Mouse (Mus musculus) T-helper 2 cell (primary cell): Measurements from ENCODE around the gene Fgf9.

Source experiments
- in situ Hi-C: fragments of 300-600 bp; cut with MboI, MseI; formaldehyde crosslinking; loops from one replicate; pipeline ENCODE4 v1.15.1; 2025; ENCODE audit warnings: high pct_unique_total_duplicates

The Fgf9 gene

GRCm38 (mm10) chr14:58070481-58071119, at the start of gene Fgf9:
Gene Fgf9, plus strand, starts transcription at chr14:58070547.
- in situ Hi-C loops, result no loop called here

GRCm38 (mm10) chr14:58034567-58034966, 35.8 kb upstream of the Fgf9 start:
- in situ Hi-C loops, result loop anchor here (10.0 to 25.0 kb wide), 2 partner anchors 478 to 1080 kb away; no protein-coding TSS in a partner anchor

DNA sequence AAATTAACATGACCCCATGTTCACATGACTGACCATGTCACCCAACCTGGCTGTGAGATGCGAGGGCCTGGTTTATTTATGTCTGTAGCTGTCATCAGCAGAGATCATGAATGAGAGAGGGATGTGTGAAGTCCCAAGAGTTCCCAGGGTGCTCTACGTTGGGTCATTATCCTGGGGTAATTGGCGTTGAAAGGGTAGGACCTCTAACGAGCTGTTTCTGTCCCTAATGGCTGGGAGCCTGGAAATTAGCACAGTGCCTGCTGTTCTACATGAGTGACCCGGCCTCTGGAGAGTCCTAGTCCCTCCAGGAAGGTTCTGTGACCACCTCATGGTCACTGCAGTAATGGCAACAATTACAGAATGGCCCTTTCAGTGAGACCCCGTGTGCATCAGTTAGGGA, 34.2 kb upstream of the Fgf9 start:
- in situ Hi-C loops, result loop anchor here (10.0 to 25.0 kb wide), 2 partner anchors 476 to 1079 kb away; no protein-coding TSS in a partner anchor

DNA sequence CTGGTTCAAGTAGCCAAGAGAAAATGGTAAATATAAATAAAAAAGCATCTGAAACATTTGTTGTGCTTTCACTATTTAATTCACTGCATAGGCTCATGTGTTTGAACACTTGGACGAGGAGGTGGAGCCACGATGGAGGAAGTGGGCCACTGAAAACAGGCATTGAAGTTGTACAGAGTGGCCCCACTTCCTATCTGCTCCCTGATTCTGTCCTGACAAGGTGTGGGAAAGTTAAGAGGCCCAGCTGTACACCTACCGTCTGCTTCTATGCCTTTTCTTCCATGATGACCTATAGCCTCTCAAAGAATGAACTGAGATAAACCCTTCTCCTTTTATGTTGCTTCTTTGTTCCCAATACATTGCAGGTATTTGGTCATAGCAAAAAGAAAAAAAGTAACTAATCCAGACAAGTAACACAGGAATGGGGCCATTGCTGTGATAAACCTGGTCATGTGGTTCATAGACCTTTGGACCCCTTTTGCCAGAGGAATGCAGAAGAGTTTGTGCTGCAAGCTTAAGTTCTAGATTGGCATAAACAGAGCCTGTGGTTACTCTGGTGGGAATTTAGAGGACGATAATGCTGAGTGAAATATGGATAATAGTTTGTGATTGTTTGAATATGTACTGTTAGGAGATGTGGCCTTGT, 23.6 kb upstream of the Fgf9 start:
- in situ Hi-C loops, result loop anchor here (25.0 kb wide), 1 partner anchor 466 kb away; no protein-coding TSS in a partner anchor

DNA sequence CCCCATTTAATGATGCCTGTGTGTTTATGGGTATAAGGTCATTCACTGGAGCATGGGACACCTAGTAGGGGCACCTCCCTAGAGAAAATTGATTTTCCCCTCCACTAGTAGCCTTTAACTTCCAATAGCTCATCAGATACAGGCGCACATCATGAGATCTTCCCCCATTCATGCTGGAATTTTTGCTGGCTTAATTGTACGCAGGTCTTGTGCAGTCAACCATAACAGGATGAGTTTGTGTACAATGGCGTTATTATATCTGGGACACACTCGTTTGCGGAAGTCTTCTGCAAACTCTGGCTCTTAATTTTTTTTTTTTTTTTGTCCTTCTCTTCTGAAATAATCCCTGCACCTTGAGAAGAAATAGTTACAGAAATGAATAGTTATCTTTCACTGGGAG, 19.7 kb upstream of the Fgf9 start:
- in situ Hi-C loops, result no loop called here

DNA sequence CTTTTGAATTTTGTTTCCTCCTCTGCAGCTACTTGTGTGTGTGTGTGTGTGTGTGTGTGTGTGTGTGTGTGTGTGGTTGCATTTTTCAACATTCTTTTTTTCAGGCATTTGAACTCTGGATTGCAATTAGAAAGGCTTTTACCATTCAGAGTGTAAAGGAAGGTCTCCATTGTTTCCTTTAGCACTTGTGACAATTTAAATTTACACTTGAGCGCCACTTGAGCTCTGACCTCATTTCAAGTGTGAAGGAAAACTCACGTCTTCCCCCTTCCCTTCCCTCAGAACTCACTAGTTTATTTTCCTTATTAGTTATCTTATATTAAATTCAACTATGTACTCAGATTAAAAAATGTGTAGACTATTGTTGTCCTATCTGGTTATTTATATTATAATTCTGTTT, 2.8 kb upstream of the Fgf9 start:
- in situ Hi-C loops, result no loop called here

GRCm38 (mm10) chr14:58068641-58069040, 1.7 kb upstream of the Fgf9 start:
- in situ Hi-C loops, result no loop called here

DNA sequence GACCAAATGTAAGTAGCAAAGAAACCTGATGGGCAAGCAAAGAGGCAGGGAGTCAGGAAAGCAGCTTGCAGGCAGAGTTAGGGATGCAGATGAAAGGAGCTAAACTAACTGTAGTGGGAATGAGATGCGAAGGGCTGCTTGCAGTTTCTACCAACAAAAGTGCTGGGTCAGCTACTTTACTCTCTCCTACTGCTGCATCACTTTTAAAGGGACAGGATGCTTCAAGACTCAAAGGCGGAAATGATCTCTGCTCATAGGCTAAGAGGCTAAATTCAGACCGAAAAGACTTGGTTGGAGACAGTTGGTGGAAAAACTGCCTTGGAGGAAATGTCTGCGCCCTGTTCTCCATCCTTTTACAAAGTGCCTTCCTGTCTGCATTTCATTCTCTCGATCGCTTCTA, 420 bp upstream of the Fgf9 start:
- in situ Hi-C loops, result no loop called here

DNA sequence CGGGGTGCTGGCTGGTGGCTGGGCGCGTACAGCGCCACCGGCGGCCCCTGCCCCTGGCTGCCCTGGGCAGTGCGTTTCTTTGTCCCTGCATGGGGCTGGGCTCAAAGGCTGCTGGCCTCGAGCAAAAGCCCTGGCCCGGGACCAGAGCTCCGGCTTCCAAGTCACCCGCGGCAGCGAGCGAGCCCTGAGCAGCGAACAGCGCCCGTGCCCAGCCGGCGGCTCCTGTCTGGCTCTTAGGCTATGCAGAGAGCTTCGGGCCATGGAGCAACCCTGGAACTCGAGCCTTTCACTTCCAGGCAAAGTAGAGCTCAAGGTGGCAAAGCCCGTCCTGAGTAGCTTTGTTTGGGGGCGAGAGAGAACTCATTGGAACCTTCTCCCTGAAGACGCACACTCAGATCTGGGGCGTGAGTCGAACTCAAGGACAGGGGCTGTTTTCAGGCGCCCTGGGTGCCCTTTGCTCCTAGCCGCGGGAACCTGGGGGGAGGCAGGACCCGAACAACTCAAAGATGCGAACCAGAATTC, 834 bp downstream of the Fgf9 start:
- in situ Hi-C loops, result no loop called here

DNA sequence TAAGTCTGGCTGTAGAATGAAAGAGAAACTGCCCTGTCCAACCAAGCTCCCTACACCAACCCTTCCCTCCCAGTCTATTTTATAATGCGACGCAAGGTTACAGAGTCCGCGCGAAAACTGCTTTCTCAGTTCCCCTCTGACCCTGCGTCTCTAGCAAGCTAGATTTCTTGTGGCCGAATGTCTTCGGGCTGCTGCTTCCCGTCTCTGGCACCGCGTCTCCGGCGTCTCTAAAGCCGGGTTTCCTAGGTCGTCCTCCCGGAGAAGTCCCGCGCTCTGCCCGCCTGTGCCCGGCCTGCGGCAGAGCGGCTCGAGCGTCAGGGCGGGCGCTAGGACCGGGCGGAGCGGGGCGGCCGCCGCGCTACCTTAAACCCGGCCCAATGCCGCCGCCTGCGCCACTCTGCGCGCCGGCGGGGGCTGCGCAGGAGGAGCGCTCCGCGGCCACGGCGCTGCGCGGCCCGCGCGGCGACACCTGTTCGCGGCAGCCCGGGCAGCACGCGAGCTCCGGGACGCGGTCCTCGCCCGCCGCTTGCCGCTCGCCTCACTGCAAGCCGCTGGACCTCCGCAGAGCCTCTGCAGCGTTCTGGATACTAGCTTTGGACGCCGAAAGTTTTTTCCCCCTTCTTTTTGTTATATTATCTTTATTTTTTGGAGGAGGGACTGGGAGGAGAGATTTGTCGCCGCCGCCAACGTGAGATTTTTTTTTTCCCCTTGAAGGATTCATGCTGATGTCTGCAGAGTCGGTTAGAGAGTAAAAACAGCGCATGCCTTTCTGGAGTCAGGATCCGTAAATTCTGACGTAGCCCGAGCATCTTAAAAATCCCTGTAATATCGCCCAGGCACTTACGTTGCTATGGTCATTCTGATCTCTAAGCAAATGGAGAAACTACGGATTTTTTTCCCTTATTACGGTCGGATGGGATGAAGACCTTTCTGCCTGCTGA, 1.8 kb downstream of the Fgf9 start:
- in situ Hi-C loops, result no loop called here

- in situ Hi-C loops, result no loop called here
Measured at GRCm38 (mm10) chr14:58072771-58073501, 2.6 kb downstream of the Fgf9 start.

GRCm38 (mm10) chr14:58073936-58074335, 3.6 kb downstream of the Fgf9 start:
- in situ Hi-C loops, result no loop called here

DNA sequence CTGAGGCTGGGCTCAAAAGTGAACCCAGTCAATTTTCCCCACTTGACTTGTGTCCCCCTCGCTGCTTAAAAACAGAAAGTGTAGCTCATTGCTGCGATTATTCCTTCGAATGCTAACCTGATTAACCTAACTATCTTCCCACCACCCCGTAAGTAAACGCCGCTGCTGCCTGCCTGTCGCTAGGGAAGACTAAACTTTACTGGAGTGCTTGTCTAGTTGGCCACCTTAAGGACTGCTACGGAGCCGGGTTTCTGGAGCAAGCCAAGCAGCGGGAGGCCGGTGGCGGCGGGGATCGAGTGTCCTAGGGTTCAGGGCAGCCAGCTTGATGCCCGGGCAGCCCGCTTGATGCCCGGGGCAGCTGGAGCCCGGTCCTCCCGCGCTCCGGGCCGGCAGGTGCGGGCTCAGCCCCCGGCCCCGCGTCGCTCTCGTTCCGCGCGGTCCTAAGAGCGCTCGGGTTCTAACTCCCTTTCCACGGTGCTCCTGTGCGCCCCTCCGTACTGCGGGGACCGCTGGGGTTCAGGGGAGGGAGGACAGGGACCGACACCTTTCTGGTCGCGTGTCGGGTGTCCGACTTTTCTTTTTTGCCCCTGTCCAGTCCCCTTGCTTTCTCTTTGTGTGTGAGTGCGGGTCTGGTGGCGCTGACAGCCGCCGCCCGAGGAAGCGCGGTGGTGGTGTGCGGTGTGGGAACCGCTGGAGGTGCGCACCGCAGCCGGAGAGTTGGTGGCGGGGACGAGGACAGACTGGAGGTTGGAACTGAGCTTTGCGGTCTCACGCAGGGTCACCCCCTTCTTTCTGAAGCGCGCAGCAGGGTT, 4.5 kb downstream of the Fgf9 start:
- in situ Hi-C loops, result no loop called here

DNA sequence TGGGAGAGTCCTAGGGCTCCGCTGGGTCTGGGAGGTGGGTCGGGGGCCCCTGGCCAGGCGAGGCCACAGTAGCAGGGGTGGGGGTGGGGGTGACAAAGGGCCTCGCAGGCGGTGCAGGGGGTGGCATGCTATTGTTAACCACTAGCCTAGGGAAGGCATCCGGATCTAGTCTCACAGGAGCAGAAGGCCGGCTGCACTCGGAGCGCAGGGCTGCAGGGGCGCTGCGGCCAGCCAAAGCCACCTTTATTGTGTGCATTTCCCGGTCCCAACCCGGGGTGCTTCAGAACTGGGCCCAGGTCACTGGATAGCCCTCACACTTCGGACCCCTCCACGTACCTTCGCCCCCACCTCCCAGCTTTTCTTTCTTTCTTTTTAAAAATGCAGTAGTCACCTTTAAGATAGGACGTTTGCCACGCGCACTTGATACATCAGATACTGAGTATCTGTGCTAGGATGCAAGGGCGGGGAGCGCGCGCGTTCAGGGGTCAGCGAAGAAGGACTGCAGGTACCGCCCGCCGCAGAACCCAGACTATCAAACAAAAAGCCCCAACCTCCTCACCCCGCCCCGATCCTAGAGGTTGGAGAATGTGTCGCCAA, 5.2 kb downstream of the Fgf9 start:
- in situ Hi-C loops, result no loop called here

DNA sequence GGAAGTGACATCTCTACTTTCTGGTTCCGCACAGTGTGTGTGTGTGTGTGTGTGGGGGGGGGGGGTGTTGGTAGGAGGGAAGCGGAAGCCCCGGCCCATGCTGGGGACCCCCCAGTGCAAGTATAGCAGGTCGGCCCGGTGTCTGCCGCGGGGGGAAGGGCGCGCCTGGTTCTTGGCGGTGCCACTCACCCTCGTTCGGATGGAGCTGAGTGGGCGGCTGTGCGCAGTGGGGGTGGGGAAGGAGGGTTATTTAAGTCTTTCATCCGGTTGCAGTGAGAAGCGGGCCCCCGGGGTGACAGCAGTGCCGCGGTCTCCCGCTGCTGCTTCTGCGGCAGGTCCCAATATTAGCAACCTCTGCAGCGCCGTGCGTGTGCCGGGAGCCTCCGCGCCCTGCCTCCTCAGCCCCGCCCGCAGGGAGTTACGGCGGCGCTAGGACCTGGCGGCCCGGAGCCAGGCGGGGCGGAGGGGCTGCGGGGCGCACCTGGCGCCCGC, 5.7 kb downstream of the Fgf9 start:
- in situ Hi-C loops, result no loop called here

DNA sequence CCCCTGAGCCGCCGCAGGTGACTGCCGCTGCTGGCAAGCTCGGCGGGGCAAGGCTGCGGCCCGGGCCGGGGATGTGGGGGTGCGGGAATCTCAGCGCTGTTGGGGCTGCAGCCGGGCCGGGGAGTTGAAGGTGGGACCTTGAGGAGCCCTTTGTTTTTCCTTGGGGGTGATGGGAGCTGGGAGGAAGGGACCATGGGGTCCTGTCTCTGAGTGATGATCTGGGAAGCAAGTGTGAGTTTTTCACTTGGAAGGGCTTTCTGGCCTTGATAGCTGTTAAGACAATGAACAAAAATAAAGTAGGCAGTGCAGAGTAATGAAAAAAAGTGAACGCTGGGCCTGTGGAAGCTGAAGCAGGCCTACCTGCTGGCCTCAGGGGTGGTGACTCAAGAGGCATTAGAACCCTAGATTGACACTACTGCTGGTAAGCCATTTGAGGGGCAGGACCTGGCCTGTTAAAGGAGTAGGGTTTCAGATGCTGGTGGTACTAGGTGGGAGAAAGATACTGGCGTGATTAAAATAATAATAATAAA, 6.4 kb downstream of the Fgf9 start:
- in situ Hi-C loops, result no loop called here

- in situ Hi-C loops, result no loop called here
Measured at GRCm38 (mm10) chr14:58079471-58079870, 9.1 kb downstream of the Fgf9 start.

- in situ Hi-C loops, result no loop called here
Measured at GRCm38 (mm10) chr14:58081955-58082354, 11.6 kb downstream of the Fgf9 start.

DNA sequence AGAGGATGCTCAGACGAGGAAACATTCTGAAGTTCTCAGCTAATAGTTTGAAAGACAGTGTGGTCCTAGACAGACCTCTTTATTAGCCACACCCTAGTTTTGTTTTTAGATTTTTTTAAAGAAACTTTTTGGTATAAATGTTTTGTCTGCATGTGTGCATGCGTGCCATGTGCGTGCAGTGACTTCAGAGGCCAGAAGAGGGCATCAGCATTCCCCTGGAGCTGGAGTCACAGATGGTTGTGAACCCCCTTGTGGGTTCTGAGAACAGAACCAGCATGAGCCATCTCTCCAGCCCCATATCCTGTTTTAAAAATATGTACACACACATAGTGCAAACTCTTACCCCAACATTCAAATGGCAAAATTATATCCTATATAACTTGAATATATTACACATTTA, 13.9 kb downstream of the Fgf9 start:
- in situ Hi-C loops, result no loop called here

- in situ Hi-C loops, result no loop called here
Measured at GRCm38 (mm10) chr14:58087326-58087725, 17.0 kb downstream of the Fgf9 start.
